Mouse (Mus musculus) MEL (cell line): Measurements from ENCODE around the gene Ms4a3. TPM values are rescaled to one million over a fixed set of nuclear protein-coding genes. Genes with fewer than 3 reads are reported as not detected.

Experiments
- DNase-seq: peaks from one replicate; pipeline ENCODE4 v3.0.0; 2011; ENCODE audit warnings: low read depth, low spot score
- H3K27ac ChIP-seq: 2 replicates; pipeline ENCODE4 v1.5.1; 2012; ENCODE audit warnings: low read depth, mild to moderate bottlenecking, control low read depth, low read length, moderate library complexity; ENCODE audit not compliant: control insufficient read depth
- H3K27me3 ChIP-seq, 2 experiments: fragments of 150-350 bp in 1 of 2; sonication (generic) in 1 of 2; 2 replicates each; pipeline ENCODE4 v1.6.1; 2012; ENCODE audit warnings: low read length in 2 of 2, mild to moderate bottlenecking in 2 of 2, improper control_type of control experiment in 1 of 2, moderate library complexity in 1 of 2; ENCODE audit not compliant: insufficient read depth in 2 of 2, control insufficient read depth in 1 of 2
- H3K36me3 ChIP-seq, 2 experiments: 2 replicates each; pipeline ENCODE4 v1.6.1; 2012 to 2014; ENCODE audit warnings: low read length in 2 of 2, improper control_type of control experiment in 1 of 2, inconsistent platforms in 1 of 2, mild to moderate bottlenecking in 1 of 2; ENCODE audit not compliant: insufficient read depth in 2 of 2, control insufficient read depth in 1 of 2
- H3K4me1 ChIP-seq, 2 experiments: fragments of 150-350 bp in 1 of 2; sonication (generic) in 1 of 2; 2 replicates each; pipeline ENCODE4 v1.6.1; 2012; ENCODE audit warnings: low read length in 2 of 2, improper control_type of control experiment in 1 of 2, mild to moderate bottlenecking in 1 of 2; ENCODE audit not compliant: insufficient read depth in 2 of 2, control insufficient read depth in 1 of 2
- H3K4me3 ChIP-seq, 2 experiments: fragments of 150-350 bp in 1 of 2; sonication (generic) in 1 of 2; 2 replicates each; pipeline ENCODE4 v1.5.1; 2012; ENCODE audit warnings: low read depth in 2 of 2, low read length in 2 of 2, mild to moderate bottlenecking in 2 of 2, moderate library complexity in 2 of 2, control low read depth in 1 of 2, improper control_type of control experiment in 1 of 2; ENCODE audit not compliant: control insufficient read depth in 1 of 2, insufficient read depth in 1 of 2
- H3K79me2 ChIP-seq: 2 replicates; pipeline ENCODE4 v1.6.1; 2012; ENCODE audit warnings: mild to moderate bottlenecking, low read length, moderate library complexity; ENCODE audit not compliant: control insufficient read depth, poor library complexity, insufficient read depth
- H3K9ac ChIP-seq: 2 replicates; pipeline ENCODE4 v1.6.1; 2012; ENCODE audit warnings: low read depth, mild to moderate bottlenecking, control low read depth, low read length, moderate library complexity; ENCODE audit not compliant: control insufficient read depth, poor library complexity, severe bottlenecking
- H3K9me3 ChIP-seq: fragments of 150-350 bp; sonication (generic); replicated peaks from 2 replicates; pipeline ENCODE4 v1.6.1; 2012; ENCODE audit warnings: mild to moderate bottlenecking, low read length, improper control_type of control experiment, moderate library complexity; ENCODE audit not compliant: insufficient read depth
- BHLHE40 ChIP-seq: IDR thresholded peaks from 2 replicates; pipeline ENCODE4 v1.6.1; 2012; ENCODE audit warnings: low read depth, mild to moderate bottlenecking, inconsistent platforms, low read length, improper control_type of control experiment, borderline replicate concordance
- CHD2 ChIP-seq: IDR thresholded peaks from 2 replicates; pipeline ENCODE4 v1.6.1; 2011; ENCODE audit warnings: low read length, improper control_type of control experiment
- E2F4 ChIP-seq: IDR thresholded peaks from 2 replicates; pipeline ENCODE4 v1.6.1; 2011; ENCODE audit warnings: low read depth, low read length, improper control_type of control experiment, borderline replicate concordance
- EP300 ChIP-seq, 2 experiments: IDR thresholded peaks; 2 replicates each; pipeline ENCODE4 v1.6.1; 2011; ENCODE audit warnings: improper control_type of control experiment in 2 of 2, low read length in 2 of 2, low read depth in 1 of 2, mild to moderate bottlenecking in 1 of 2
- ETS1 ChIP-seq: IDR thresholded peaks from 2 replicates; pipeline ENCODE4 v1.6.1; 2012; ENCODE audit warnings: low read depth, mild to moderate bottlenecking, inconsistent platforms, low read length, improper control_type of control experiment, moderate library complexity
- GABPA ChIP-seq: IDR thresholded peaks from 2 replicates; pipeline ENCODE4 v1.6.1; 2012; ENCODE audit warnings: low read depth, mild to moderate bottlenecking, inconsistent platforms, low read length, improper control_type of control experiment, moderate library complexity
- GATA1 ChIP-seq: IDR thresholded peaks from 2 replicates; pipeline ENCODE4 v1.6.1; 2011; ENCODE audit warnings: low read depth, low read length, improper control_type of control experiment
- HCFC1 ChIP-seq: IDR thresholded peaks from 2 replicates; pipeline ENCODE4 v1.6.1; 2012; ENCODE audit warnings: low read depth, mild to moderate bottlenecking, inconsistent platforms, low read length, improper control_type of control experiment, moderate library complexity
- KAT2A ChIP-seq: conservative IDR thresholded peaks from 2 replicates; pipeline ENCODE4 v1.6.1; 2012; ENCODE audit warnings: low read depth, low read length, improper control_type of control experiment, inconsistent platforms
- MAFK ChIP-seq: IDR thresholded peaks from 2 replicates; pipeline ENCODE4 v1.6.1; 2011; ENCODE audit warnings: low read depth, mild to moderate bottlenecking, low read length, improper control_type of control experiment, borderline replicate concordance
- MAX ChIP-seq: IDR thresholded peaks from 2 replicates; pipeline ENCODE4 v1.6.1; 2011; ENCODE audit warnings: low read length, improper control_type of control experiment
- MXI1 ChIP-seq: IDR thresholded peaks from 2 replicates; pipeline ENCODE4 v1.6.1; 2011; ENCODE audit warnings: mild to moderate bottlenecking, low read depth, low read length, improper control_type of control experiment
- POLR2A ChIP-seq, 2 experiments: IDR thresholded peaks; 2 replicates each; pipeline ENCODE4 v1.6.1; 2011 to 2012; ENCODE audit warnings: low read length in 2 of 2, mild to moderate bottlenecking in 2 of 2, control low read depth in 1 of 2, improper control_type of control experiment in 1 of 2, low read depth in 1 of 2, moderate library complexity in 1 of 2; ENCODE audit not compliant: control insufficient read depth in 1 of 2, insufficient read depth in 1 of 2, poor library complexity in 1 of 2
- POLR2AphosphoS5 ChIP-seq: IDR thresholded peaks from 2 replicates; pipeline ENCODE4 v1.6.1; 2012; ENCODE audit warnings: low read depth, borderline replicate concordance, mild to moderate bottlenecking, inconsistent platforms, low read length, moderate library complexity, mixed read lengths
- RAD21 ChIP-seq: IDR thresholded peaks from 2 replicates; pipeline ENCODE4 v1.6.1; 2011; ENCODE audit warnings: mild to moderate bottlenecking, low read depth, low read length, improper control_type of control experiment
- RCOR1 ChIP-seq: IDR thresholded peaks from 2 replicates; pipeline ENCODE4 v1.6.1; 2012; ENCODE audit warnings: low read depth, mild to moderate bottlenecking, inconsistent platforms, low read length, improper control_type of control experiment
- SIN3A ChIP-seq: IDR thresholded peaks from 2 replicates; pipeline ENCODE4 v1.6.1; 2012; ENCODE audit warnings: low read length, improper control_type of control experiment, inconsistent platforms
- TAL1 ChIP-seq: IDR thresholded peaks from 2 replicates; pipeline ENCODE4 v1.6.1; 2012; ENCODE audit warnings: mild to moderate bottlenecking, inconsistent platforms, low read length, moderate library complexity, mixed read lengths
- TBP ChIP-seq: IDR thresholded peaks from 2 replicates; pipeline ENCODE4 v1.8.0; 2011; ENCODE audit warnings: low read depth, low read length, improper control_type of control experiment
- TCF12 ChIP-seq: IDR thresholded peaks from 2 replicates; pipeline ENCODE4 v1.6.1; 2014; ENCODE audit warnings: low read depth, mild to moderate bottlenecking, inconsistent platforms, low read length, improper control_type of control experiment, moderate library complexity
- UBTF ChIP-seq: IDR thresholded peaks from 2 replicates; pipeline ENCODE4 v1.6.1; 2012; ENCODE audit warnings: low read depth, mild to moderate bottlenecking, inconsistent platforms, low read length, improper control_type of control experiment, moderate library complexity, borderline replicate concordance; ENCODE audit not compliant: insufficient read depth
- USF1 ChIP-seq: IDR thresholded peaks from 2 replicates; pipeline ENCODE4 v1.6.1; 2014; ENCODE audit warnings: low read depth, mild to moderate bottlenecking, inconsistent platforms, low read length, improper control_type of control experiment, moderate library complexity
- ZKSCAN1 ChIP-seq: IDR thresholded peaks from 2 replicates; pipeline ENCODE4 v1.6.1; 2012; ENCODE audit warnings: low read depth, mild to moderate bottlenecking, inconsistent platforms, low read length, improper control_type of control experiment, moderate library complexity
- ZNF384 ChIP-seq: IDR thresholded peaks from 2 replicates; pipeline ENCODE4 v1.6.1; 2012; ENCODE audit warnings: low read depth, mild to moderate bottlenecking, inconsistent platforms, low read length, improper control_type of control experiment
- polyA plus RNA-seq, 2 experiments: library from polyadenylated mRNA; stranded (reverse) in 1 of 2; unstranded in 1 of 2; fragments of >175 nt in 1 of 2; fragments of >200 nt in 1 of 2; gene quantifications; 2 replicates each; pipeline versions ENCODE4 v1.2.1 to v1.2.4; 2012; ENCODE audit warnings: low replicate concordance in 2 of 2, low read depth in 1 of 2; ENCODE audit not compliant: insufficient read length in 2 of 2, insufficient read depth in 1 of 2, missing spikeins in 1 of 2
- total RNA-seq: library from RNA; depleted of rRNA; stranded (reverse); fragments of 300-350 nt; gene quantifications from 2 replicates; pipeline ENCODE4 v1.2.3, GENCODE M21; 2012

Gene Ms4a3
- total and polyA plus RNA-seq, 3 experiments, result 1.0 TPM; not detected in 1

GRCm38 (mm10) chr19:11614805-11615204, 25.8 kb downstream of the Ms4a3 start:
- no peaks in the 10 kb centered on the region for H3K79me2 ChIP-seq
- H3K4me3 ChIP-seq, result peak overlapping the region in 1 of 2 experiments; percentile 45; a peak in 1 of 4 replicates
- peaks cover 0 to 48% of the 10 kb centered on the region in 2 experiments; a peak in 2 of 4 replicates for H3K36me3 ChIP-seq
- H3K9me3 ChIP-seq, result no peaks in the 10 kb centered on the region
- H3K4me1 ChIP-seq, result peaks cover 33 to 36% of the 10 kb centered on the region in 2 experiments
- H3K27ac ChIP-seq, result peak overlapping the region; percentile 98
- peak overlapping the region; percentile 10; the same call in 1 of the 2 replicates for H3K9ac ChIP-seq
- DNase-seq, result peak; percentile 35
- TF ChIP-seq ZNF384, result peak; percentile 62
- TF ChIP-seq TCF12, result 0 out of 2 replicates have a peak, but pooled peaks have one; percentile 16
- peak; percentile 7 to 65; a peak in 2 of 4 replicates for TF ChIP-seq EP300 (IDR thresholded peaks at IDR 0.05; ENCODE audit: low read depth in 1 of 2, low read length in 2 of 2)
- no peak for TF ChIP-seq KAT2A
- TF ChIP-seq ETS1, result 0 out of 2 replicates have a peak, but pooled peaks have one; percentile 27
- TF ChIP-seq, all 39 proteins: peak for 4
- no peaks in the 10 kb centered on the region for H3K27me3 ChIP-seq

GRCm38 (mm10) chr19:11613776-11614443, 26.7 kb downstream of the Ms4a3 start:
- peaks cover 0 to 48% of the 10 kb centered on the region in 2 experiments; a peak in 2 of 4 replicates for H3K36me3 ChIP-seq
- H3K79me2 ChIP-seq, result no peaks in the 10 kb centered on the region
- peak overlapping the region; percentile 34 to 45 for H3K4me3 ChIP-seq
- H3K9me3 ChIP-seq, result no peaks in the 10 kb centered on the region
- DNase-seq, result peak; percentile 76
- TF ChIP-seq ZKSCAN1, result no peak
- TF ChIP-seq UBTF, result no peak
- TF ChIP-seq BHLHE40, result 0 out of 2 replicates have a peak, but pooled peaks have one; percentile 17
- no peak for TF ChIP-seq POLR2A (IDR thresholded peaks at IDR 0.05; ENCODE audit: control insufficient read depth in 1 of 2, insufficient read depth in 1 of 2, low read depth in 1 of 2, low read length in 2 of 2, poor library complexity in 1 of 2)
- peak; percentile 47; the same call in 1 of the 2 replicates for TF ChIP-seq SIN3A
- no peak for TF ChIP-seq MAFK
- TF ChIP-seq RCOR1, result peak; percentile 65; the same call in 1 of the 2 replicates
- TF ChIP-seq HCFC1, result 0 out of 2 replicates have a peak, but pooled peaks have one; percentile 5
- no peak for TF ChIP-seq GABPA
- TF ChIP-seq CHD2, result no peak
- no peak for TF ChIP-seq POLR2AphosphoS5
- TF ChIP-seq EP300 (IDR thresholded peaks at IDR 0.05; ENCODE audit: low read depth in 1 of 2, low read length in 2 of 2), result peak; percentile 51 to 67; a peak in 3 of 4 replicates
- TF ChIP-seq ETS1, result peak; percentile 82
- peak; percentile 82 for TF ChIP-seq TCF12
- TF ChIP-seq TAL1, result peak; percentile 68
- TF ChIP-seq TBP, result peak; percentile 37; the same call in 1 of the 2 replicates
- TF ChIP-seq KAT2A, result no peak
- TF ChIP-seq E2F4, result no peak
- TF ChIP-seq GATA1, result peak; percentile 55
- 0 out of 2 replicates have a peak, but pooled peaks have one; percentile 4 for TF ChIP-seq MAX
- TF ChIP-seq RAD21, result no peak
- no peak for TF ChIP-seq USF1
- no peak for TF ChIP-seq MXI1
- no peaks in the 10 kb centered on the region for H3K27me3 ChIP-seq
- H3K27ac ChIP-seq, result peak overlapping the region; percentile 98
- peaks cover 32 to 36% of the 10 kb centered on the region in 2 experiments for H3K4me1 ChIP-seq
- peak overlapping the region; percentile 66 for H3K9ac ChIP-seq
